Mouse (Mus musculus): ENCODE results near the gene Sptssb.

Gene Sptssb

GRCm38 (mm10) chr3:69824536-69824935, 35.2 kb downstream of the Sptssb start:
- DNase-seq, result no peak

GRCm38 (mm10) chr3:69820614-69821013, 39.1 kb downstream of the Sptssb start:
- DNase-seq, result peak; percentile 51

GRCm38 (mm10) chr3:69819851-69820200, 39.9 kb downstream of the Sptssb start:
- peak; percentile 91 for DNase-seq

GRCm38 (mm10) chr3:69819146-69819850, 40.4 kb downstream of the Sptssb start:
- peak; percentile 85 for DNase-seq

GRCm38 (mm10) chr3:69818466-69818865, 41.3 kb downstream of the Sptssb start:
- peak; percentile 67 for DNase-seq

- peak; percentile 86 for DNase-seq
Observed at GRCm38 (mm10) chr3:69816547-69816946, 43.2 kb downstream of the Sptssb start.

DNA sequence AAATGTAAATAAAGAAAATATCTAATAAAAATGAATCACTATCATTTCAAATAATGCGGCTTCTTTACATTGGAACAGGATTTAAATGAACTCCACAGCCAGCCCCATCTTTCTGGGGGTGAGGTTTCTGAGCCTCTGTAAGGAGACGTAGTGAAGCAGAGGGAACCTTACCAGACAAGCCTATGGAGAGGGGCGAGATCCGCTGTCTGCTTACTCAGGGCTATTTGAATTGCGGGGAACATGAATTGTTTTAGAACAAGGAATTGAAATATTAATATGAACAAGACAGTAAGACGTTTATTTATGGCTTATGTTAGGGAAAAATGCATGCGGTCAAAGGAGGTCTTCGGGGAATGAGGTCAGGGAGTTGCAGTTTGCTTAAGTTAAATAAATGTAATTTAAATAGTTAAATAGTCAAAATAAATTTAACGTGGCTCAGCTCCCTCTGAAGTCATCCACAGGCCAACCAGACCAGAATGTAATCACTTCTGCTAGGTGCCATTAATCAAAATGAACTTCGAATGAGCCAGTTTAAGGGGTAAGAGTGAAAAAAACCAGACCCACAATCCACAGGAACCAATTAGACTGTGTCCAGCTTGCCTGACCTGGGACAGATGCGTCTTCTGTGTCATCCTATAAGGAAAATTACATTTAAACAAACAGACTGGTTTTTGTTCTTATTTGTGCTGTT, 46.6 kb downstream of the Sptssb start:
- no peak for DNase-seq

DNA sequence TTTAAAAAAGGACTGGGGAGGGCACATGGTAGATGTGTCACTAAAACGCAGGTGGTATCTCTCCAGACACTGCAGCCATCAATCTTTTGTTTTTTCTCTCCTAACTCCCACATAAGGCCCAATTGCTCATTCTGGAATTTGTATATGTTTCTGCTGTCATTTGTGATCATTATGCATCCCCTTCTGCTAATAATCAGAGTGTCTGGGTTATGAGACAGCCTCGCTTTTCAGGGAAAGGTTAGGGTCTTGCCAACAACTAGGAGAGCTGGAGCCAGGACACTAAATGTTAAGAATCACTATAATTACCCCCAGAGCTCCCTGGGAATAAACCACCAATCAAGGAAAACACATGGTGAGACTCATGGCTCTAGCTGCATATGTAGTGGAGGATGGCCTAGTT, 47.3 kb downstream of the Sptssb start:
- no peak for DNase-seq

- DNase-seq, result no peak
Observed at GRCm38 (mm10) chr3:69808479-69808878, 51.3 kb downstream of the Sptssb start.

DNA sequence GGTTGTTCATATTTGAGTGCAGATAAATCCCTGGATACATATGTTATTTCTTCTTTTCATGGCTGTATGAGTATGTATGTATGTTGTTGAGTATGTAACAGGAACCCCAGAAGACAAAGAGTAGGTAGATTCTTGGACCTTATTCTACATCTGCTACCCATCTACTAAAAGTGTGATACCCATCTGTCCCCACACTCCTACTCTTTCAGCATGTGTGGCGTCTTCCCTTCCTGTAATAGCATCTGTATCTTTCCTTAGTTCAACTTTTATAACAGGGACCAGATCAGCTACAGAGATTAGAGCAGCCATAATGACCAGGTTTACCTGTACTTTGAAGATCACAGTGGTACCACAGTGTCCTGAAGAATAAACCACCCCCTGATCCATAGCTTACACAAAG, 56.6 kb downstream of the Sptssb start:
- no peak for DNase-seq

- no peak for DNase-seq
Observed at GRCm38 (mm10) chr3:69800829-69801384, 58.8 kb downstream of the Sptssb start.

GRCm38 (mm10) chr3:69799096-69799495, 60.6 kb downstream of the Sptssb start:
- peak; percentile 39 for DNase-seq

GRCm38 (mm10) chr3:69797969-69798368, 61.8 kb downstream of the Sptssb start:
- DNase-seq, result peak; percentile 67

- peak; percentile 92 for DNase-seq
Observed at GRCm38 (mm10) chr3:69797533-69797932, 62.2 kb downstream of the Sptssb start.

GRCm38 (mm10) chr3:69792823-69793417, 66.8 kb downstream of the Sptssb start:
- no peak for DNase-seq

GRCm38 (mm10) chr3:69779246-69779796, 80.4 kb downstream of the Sptssb start:
- DNase-seq, result no peak

GRCm38 (mm10) chr3:69773356-69773755, 86.4 kb downstream of the Sptssb start:
- DNase-seq, result no peak

Data from cerebellum, adult 9-10 months (tissue).